Mouse (Mus musculus): ENCODE measurements around the gene Sord. TPM values are rescaled to one million over a fixed set of nuclear protein-coding genes. Genes with fewer than 3 reads are reported as not detected.

Sord gene
- total RNA-seq, 2 experiments from 2014 or later = 61.4 to 77.3 TPM

- DNase-seq (ENCODE audit: low spot score in 2 of 2) = no peak
Observed at GRCm38 (mm10) chr2:122301081-122301920, 66.8 kb downstream of the Sord start.

DNA sequence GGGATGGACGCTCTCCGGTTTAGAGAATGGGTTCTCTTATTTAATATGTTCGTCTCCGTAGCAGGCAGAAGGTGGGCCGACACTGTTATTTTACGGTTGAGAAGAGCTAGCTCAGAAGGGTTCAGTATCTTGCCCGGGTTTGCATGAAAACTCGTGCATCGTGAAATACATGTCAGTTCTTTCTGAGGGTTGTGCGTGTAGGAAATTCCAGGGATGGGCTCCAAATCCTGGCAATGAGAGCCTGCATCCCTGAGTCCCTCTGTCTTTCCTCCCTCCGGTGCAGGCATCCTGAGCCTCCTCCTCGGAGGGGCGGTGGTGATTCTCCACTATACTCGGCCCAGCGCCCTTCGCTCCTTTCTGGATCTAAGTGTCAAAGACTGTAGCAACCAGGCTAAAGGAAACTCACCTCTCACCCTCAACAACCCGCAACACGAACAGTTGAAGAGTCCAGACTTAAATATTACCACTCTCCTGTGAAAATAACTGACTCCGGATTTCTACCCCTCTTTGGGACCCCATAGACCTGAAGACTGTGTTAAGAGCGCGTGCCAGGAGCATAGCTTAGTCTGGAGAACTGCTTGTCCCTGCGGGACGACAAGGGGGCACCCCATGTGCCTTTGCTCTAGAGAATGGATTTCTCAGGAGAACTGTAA lies 67.5 kb downstream of the Sord start:
- DNase-seq (ENCODE audit: low spot score in 2 of 2) = no peak

DNA sequence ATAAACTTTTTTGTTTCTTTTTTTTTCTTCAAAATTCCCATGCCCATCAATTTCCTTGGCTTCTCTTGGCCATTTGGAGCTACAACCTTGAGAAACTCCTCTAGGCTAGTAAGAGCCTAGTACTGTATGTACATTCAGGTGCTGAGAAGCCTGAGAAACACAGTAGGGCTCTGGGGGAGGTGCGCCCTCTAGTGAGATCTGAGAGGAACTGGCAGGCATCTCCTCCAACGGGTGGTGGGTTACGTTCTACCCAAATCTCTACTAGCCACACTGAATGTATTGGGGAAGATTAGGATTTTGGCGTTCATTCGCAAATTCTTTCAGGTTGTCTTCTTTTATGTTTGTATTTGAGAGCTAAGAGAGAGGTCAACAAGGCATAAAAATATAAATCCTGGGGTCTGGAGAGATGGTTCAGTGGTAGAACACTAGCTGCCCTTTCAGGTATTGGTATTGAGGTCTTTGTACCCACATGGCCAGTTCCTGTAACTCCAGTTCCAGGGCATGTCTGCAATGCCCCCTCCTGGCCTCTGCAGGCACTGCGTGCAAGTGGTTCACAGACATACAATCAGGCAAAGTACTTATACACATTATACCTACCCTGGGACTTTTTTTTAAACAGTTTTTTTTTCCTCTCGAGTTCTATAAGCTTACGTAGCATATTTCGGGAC lies 68.2 kb downstream of the Sord start:
- DNase-seq (ENCODE audit: low spot score in 2 of 2) = peak in 1 of 2 experiments; percentile 29

DNA sequence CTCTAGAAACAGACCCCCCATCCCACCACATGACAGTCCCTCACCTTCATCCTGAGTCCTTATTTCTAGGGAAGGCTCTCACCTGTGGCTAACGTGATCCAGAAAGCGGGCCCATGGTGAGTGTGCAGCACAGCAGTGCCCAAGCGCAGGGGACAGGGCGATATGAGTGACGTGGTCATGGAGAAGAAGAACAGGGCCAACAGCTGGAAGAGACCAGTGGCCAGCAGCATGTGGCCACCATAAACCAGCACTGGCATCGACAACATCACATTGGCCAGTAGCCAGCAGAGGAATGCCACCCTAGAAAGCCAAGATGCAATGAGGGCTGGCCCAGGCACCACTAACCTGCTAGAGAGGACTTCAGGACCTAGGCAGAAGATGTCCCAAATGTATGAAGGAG lies 70.0 kb downstream of the Sord start:
- no peak for DNase-seq (ENCODE audit: low spot score in 2 of 2)

- DNase-seq (ENCODE audit: low spot score in 2 of 2) = no peak
Observed at GRCm38 (mm10) chr2:122305097-122305892, 70.7 kb downstream of the Sord start.

DNA sequence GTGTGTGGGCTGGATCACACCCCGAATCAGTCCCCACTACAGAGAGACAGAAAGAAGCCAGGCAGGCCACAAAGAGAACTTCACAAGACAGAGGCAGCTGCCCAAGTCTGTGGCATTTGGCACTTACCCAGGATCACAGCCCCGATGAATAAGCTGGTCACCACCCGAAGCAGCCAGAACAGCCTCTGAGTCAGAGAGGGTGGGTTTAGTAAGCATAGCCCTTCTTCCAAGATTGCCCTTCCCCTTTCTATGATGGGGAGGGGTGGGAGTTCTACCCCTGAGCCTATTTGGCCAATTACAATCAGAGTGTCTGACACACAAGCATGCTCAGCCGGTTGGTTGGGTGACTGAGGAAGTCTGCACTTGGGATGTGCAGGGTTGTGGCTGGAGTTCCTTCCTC lies 71.6 kb downstream of the Sord start:
- DNase-seq (ENCODE audit: low spot score in 2 of 2) = no peak

DNA sequence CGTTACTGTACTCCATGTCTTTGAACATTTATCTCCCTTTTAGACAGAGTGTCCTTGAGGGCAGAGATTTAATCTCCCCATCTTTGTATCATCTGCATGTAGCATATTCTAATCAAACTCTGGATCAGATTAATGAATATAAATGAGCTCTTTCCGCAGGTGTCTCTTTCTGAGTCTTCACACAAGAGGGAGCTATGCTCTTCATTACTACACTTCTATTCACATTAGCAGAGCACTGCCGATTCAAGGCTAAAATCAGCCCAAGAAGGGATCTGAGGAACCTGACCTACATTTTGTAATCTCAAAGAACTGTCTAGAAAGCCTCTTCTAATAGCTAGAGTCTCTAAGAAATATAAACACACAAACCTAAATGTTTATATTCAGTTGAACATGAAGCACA lies 75.1 kb downstream of the Sord start:
- DNase-seq (ENCODE audit: low spot score in 2 of 2) = no peak

- no peak for DNase-seq (ENCODE audit: low spot score in 2 of 2)
Observed at GRCm38 (mm10) chr2:122311561-122311960, 77.0 kb downstream of the Sord start.

GRCm38 (mm10) chr2:122312722-122313417 lies 78.3 kb downstream of the Sord start:
- peak; percentile 22 to 25 for DNase-seq (ENCODE audit: low spot score in 2 of 2)

GRCm38 (mm10) chr2:122313536-122313935 lies 79.0 kb downstream of the Sord start, which contains the start of gene Duoxa1:
TSS of gene Duoxa1 (minus strand) at chr2:122313730.
- no peak for DNase-seq (ENCODE audit: low spot score in 2 of 2)

Other genes starting within 250 kb of the Sord start
- gene Eif3j1, start 206.2 kb upstream of the Sord start, total RNA-seq (2021) = 10 to 100 TPM; 20.9 to 22.9 TPM
- 10 to 100 TPM; 19.5 to 22.3 TPM for gene Spg11, start 116.4 kb upstream of the Sord start, total RNA-seq (2021)
- 100 to 1,000 TPM; 290 to 339 TPM for gene B2m, start 87.1 kb upstream of the Sord start, total RNA-seq (2021)
- gene Trim69, start 74.0 kb upstream of the Sord start, total RNA-seq (2021) = not detected
- gene Patl2, start 48.6 kb upstream of the Sord start, total RNA-seq (2021) = under 1 TPM in 1 of 2 experiments, not detected in 1; 0.45 TPM
- gene Terb2, start 48.5 kb upstream of the Sord start, total RNA-seq (2021) = not detected
- under 1 TPM; 0.08 to 0.17 TPM for gene Duox2, start 63.7 kb downstream of the Sord start, total RNA-seq (2021)
- gene Duoxa2, start 64.2 kb downstream of the Sord start, total RNA-seq (2021) = under 1 TPM in 1 of 2 experiments, not detected in 1; 0.20 TPM
- gene Duoxa1, start 79.0 kb downstream of the Sord start, total RNA-seq (2021) = under 1 TPM in 1 of 2 experiments, not detected in 1; 0.25 TPM
- gene Duox1, start 80.9 kb downstream of the Sord start, total RNA-seq (2021) = under 1 TPM in 1 of 2 experiments, not detected in 1; 0.06 TPM
- 10 to 100 TPM; 30.5 to 32.7 TPM for gene Shf, start 134.4 kb downstream of the Sord start, total RNA-seq (2021)
- 1 to 10 TPM; 1.8 to 2.4 TPM for gene Slc28a2, start 191.7 kb downstream of the Sord start, total RNA-seq (2021)

Measured in adrenal gland, postnatal 4 days (tissue).